Mouse (Mus musculus) hindbrain, postnatal 0 days (tissue): ENCODE data around the gene Rtl1. TPM values are rescaled to one million over a fixed set of nuclear protein-coding genes. Genes with fewer than 3 reads are reported as not detected.

Source experiments
- ATAC-seq: fragments of 200-750 bp; cut with Nextera tagmentation; 2 replicates; pipeline ENCODE4 v1.8.0; 2017; ENCODE audit warnings: mild to moderate bottlenecking, moderate TSS enrichment, moderate library complexity
- DNase-seq: peaks from one replicate; pipeline ENCODE4 v3.0.0-alpha.2; 2015; ENCODE audit warnings: low spot score
- H3K27ac ChIP-seq: fragments of 300-500 bp; sonication (generic); 2 replicates; pipeline ENCODE4 v1.5.1; 2014; ENCODE audit warnings: mild to moderate bottlenecking
- H3K27me3 ChIP-seq: fragments of 300-500 bp; sonication (generic); 2 replicates; pipeline ENCODE4 v1.6.1; 2014; ENCODE audit warnings: low read length, mixed read lengths; ENCODE audit not compliant: insufficient read depth
- H3K36me3 ChIP-seq: fragments of 300-500 bp; sonication (generic); 2 replicates; pipeline ENCODE4 v1.6.1; 2014; ENCODE audit warnings: low read length, mixed read lengths; ENCODE audit not compliant: insufficient read depth
- H3K4me1 ChIP-seq: fragments of 300-500 bp; sonication (generic); 2 replicates; pipeline ENCODE4 v1.6.1; 2014; ENCODE audit warnings: antibody characterized with exemption, low read length, mixed read lengths; ENCODE audit not compliant: insufficient read depth
- H3K4me2 ChIP-seq: fragments of 300-500 bp; sonication (generic); 2 replicates; pipeline ENCODE4 v1.6.1; 2014; ENCODE audit warnings: low read depth, mild to moderate bottlenecking, low read length, moderate library complexity, mixed read lengths
- H3K4me3 ChIP-seq: fragments of 300-500 bp; sonication (generic); 2 replicates; pipeline ENCODE4 v1.5.1; 2014; ENCODE audit warnings: low read length
- H3K9ac ChIP-seq: fragments of 300-500 bp; sonication (generic); replicated peaks from 2 replicates; pipeline ENCODE4 v1.6.1; 2014; ENCODE audit warnings: mild to moderate bottlenecking, low read length, moderate library complexity, mixed read lengths
- H3K9me3 ChIP-seq: fragments of 300-500 bp; sonication (generic); 2 replicates; pipeline ENCODE4 v1.6.1; 2016; ENCODE audit warnings: low read length, mixed read lengths
- CTCF ChIP-seq: IDR thresholded peaks from 2 replicates; pipeline ENCODE4 v1.5.1; 2016; ENCODE audit warnings: antibody characterized with exemption, control low read depth, low read depth
- WGBS: fragments of 180-500 bp; shearing (Covaris S2); extraction: QIAGEN DNeasy Blood & Tissue Kit; methylation state at CpG from one replicate; pipeline ENCODE4 v1.1.7; 2014; 5-methylcytosine and 5-hydroxymethylcytosine counted together
- microRNA counts: library from miRNA; unstranded; fragments of <30 nt; microRNA quantifications from one replicate; lab custom pipeline; 2015
- microRNA-seq, 2 experiments: library from miRNA; unstranded; fragments of <30 nt; microRNA quantifications; one replicate each; pipeline ENCODE4; 2016
- polyA plus RNA-seq: library from polyadenylated mRNA; unstranded; fragments of >200 nt; fragmentation: Nextera tagmentation; extraction: Ambion mirVana; gene quantifications from 2 replicates; pipeline ENCODE4 v1.2.1, GENCODE M21; 2015
- total RNA-seq: library from RNA; depleted of rRNA; stranded (reverse); fragments of >200 nt; gene quantifications from 2 replicates; pipeline ENCODE4 v1.2.3, GENCODE M21; 2014; rRNA removed

Rtl1 gene
- total and polyA plus RNA-seq, 2 experiments from 2014 or later = 0.81 to 1.9 TPM

GRCm38 (mm10) chr12:109543281-109543923 lies 56.7 kb downstream of the Rtl1 start:
- Histone ChIP-seq H3K4me3 (peak overlapping the region; percentile 19), H3K9me3 (peaks cover 2% of the 10 kb centered on the region; the same call in 1 of the 2 replicates), H3K27me3 (no peaks in the 10 kb centered on the region), H3K4me2 (0 out of 2 replicates have a peak overlapping the region, but pooled peaks have one; percentile 5), H3K9ac (no peak overlapping the region), H3K27ac (no peak overlapping the region), H3K36me3 (peaks cover 4% of the 10 kb centered on the region; the same call in 1 of the 2 replicates), H3K4me1 (no peaks in the 10 kb centered on the region)
- WGBS = 75% methylated on average over 4 of the region's 4 CpGs
- TF ChIP-seq CTCF = no peak
- DNase-seq (no peak), ATAC-seq (peak; percentile 1; the same call in 1 of the 2 replicates)

- peak overlapping the region; percentile 47 for H3K4me3 ChIP-seq
- DNase-seq = peak; percentile 91
- H3K27ac ChIP-seq = peak overlapping the region; percentile 87
- H3K27me3 ChIP-seq = no peaks in the 10 kb centered on the region
- H3K9ac ChIP-seq = peak overlapping the region; percentile 73
- WGBS = 42% methylated on average over 13 of the region's 17 CpGs
- TF ChIP-seq CTCF = peak; percentile 80
- peak overlapping the region; percentile 37; the same call in 1 of the 2 replicates for H3K4me2 ChIP-seq
- H3K9me3 ChIP-seq = peaks cover 6% of the 10 kb centered on the region; the same call in 1 of the 2 replicates
- peaks cover 3% of the 10 kb centered on the region; the same call in 1 of the 2 replicates for H3K36me3 ChIP-seq
- ATAC-seq = peak; percentile 84
- H3K4me1 ChIP-seq = no peaks in the 10 kb centered on the region
Measured at GRCm38 (mm10) chr12:109542635-109543249, 57.4 kb downstream of the Rtl1 start.

GRCm38 (mm10) chr12:109542011-109542410 lies 58.1 kb downstream of the Rtl1 start:
- peak; percentile 68 for TF ChIP-seq CTCF
- H3K4me3 ChIP-seq = peak overlapping the region; percentile 47
- 45% methylated on average over 14 of the region's 14 CpGs for WGBS
- H3K4me2 ChIP-seq = peak overlapping the region; percentile 37
- peak; percentile 69 for DNase-seq
- peak overlapping the region; percentile 73 for H3K9ac ChIP-seq
- ATAC-seq = no peak
- no peaks in the 10 kb centered on the region for H3K36me3 ChIP-seq
- H3K27me3 ChIP-seq = no peaks in the 10 kb centered on the region
- H3K27ac ChIP-seq = peak overlapping the region; percentile 87
- no peaks in the 10 kb centered on the region for H3K4me1 ChIP-seq
- H3K9me3 ChIP-seq = peaks cover 6% of the 10 kb centered on the region; the same call in 1 of the 2 replicates

- DNase-seq (no peak), ATAC-seq (no peak)
- Histone ChIP-seq H3K36me3 (no peaks in the 10 kb centered on the region), H3K4me3 (peak overlapping the region; percentile 47), H3K4me2 (peak overlapping the region; percentile 37), H3K27me3 (no peaks in the 10 kb centered on the region), H3K9ac (peak overlapping the region; percentile 73), H3K27ac (peak overlapping the region; percentile 87), H3K4me1 (no peaks in the 10 kb centered on the region), H3K9me3 (peaks cover 6% of the 10 kb centered on the region; the same call in 1 of the 2 replicates)
- TF ChIP-seq CTCF = no peak
- WGBS = 39% methylated on average over 16 of the region's 16 CpGs
Measured at GRCm38 (mm10) chr12:109541540-109541899, 58.6 kb downstream of the Rtl1 start.

- WGBS = 47% methylated on average over 30 of the region's 30 CpGs
- Histone ChIP-seq H3K36me3 (no peaks in the 10 kb centered on the region), H3K4me3 (peak overlapping the region; percentile 47), H3K4me2 (peak overlapping the region; percentile 37), H3K27me3 (no peaks in the 10 kb centered on the region), H3K9ac (peak overlapping the region; percentile 73), H3K27ac (peak overlapping the region; percentile 87), H3K9me3 (peaks cover 6% of the 10 kb centered on the region; the same call in 1 of the 2 replicates), H3K4me1 (no peaks in the 10 kb centered on the region)
- no peak for TF ChIP-seq CTCF
- peak; percentile 42; the same call in 1 of the 2 replicates for ATAC-seq
- peak; percentile 89 for DNase-seq
Measured at GRCm38 (mm10) chr12:109540739-109541539, 59.2 kb downstream of the Rtl1 start.

GRCm38 (mm10) chr12:109539950-109540349 lies 60.2 kb downstream of the Rtl1 start:
- Histone ChIP-seq H3K4me2 (peak overlapping the region; percentile 37), H3K4me3 (peak overlapping the region; percentile 47), H3K27me3 (no peaks in the 10 kb centered on the region), H3K4me1 (no peaks in the 10 kb centered on the region), H3K9me3 (peaks cover 6% of the 10 kb centered on the region; the same call in 1 of the 2 replicates), H3K27ac (peak overlapping the region; percentile 74), H3K9ac (peak overlapping the region; percentile 31), H3K36me3 (no peaks in the 10 kb centered on the region)
- no peak for TF ChIP-seq CTCF
- ATAC-seq (no peak), DNase-seq (peak; percentile 56)
- 53% methylated on average over 13 of the region's 13 CpGs for WGBS

MicroRNAs encoded within 50 kb of the gene (microRNA counts, 519-probe panel; counts per million panel counts)
- not detected for microRNA mmu-miR-1188 (lab: Ali Mortazavi, UCI)
- microRNA mmu-miR-127 (lab: Ali Mortazavi, UCI) = 4,045 counts per million, percentile 72 among the panel's probes with 10 or more counts
- microRNA mmu-miR-136 (lab: Ali Mortazavi, UCI) = 5,629 counts per million, percentile 92 among the panel's probes with 10 or more counts
- not detected for microRNA mmu-miR-1906 (lab: Ali Mortazavi, UCI)
- 2,335 counts per million, percentile 33 among the panel's probes with 10 or more counts for microRNA mmu-miR-337-3p (lab: Ali Mortazavi, UCI)
- not detected for microRNA mmu-miR-337-5p (lab: Ali Mortazavi, UCI)
- microRNA mmu-miR-341 (lab: Ali Mortazavi, UCI) = not detected
- microRNA mmu-miR-370 (lab: Ali Mortazavi, UCI) = 3,051 counts per million, percentile 48 among the panel's probes with 10 or more counts
- 3,872 counts per million, percentile 68 among the panel's probes with 10 or more counts for microRNA mmu-miR-431 (lab: Ali Mortazavi, UCI)
- not detected for microRNA mmu-miR-432 (lab: Ali Mortazavi, UCI)
- 5,028 counts per million, percentile 85 among the panel's probes with 10 or more counts for microRNA mmu-miR-433 (lab: Ali Mortazavi, UCI)
- 5,675 counts per million, percentile 92 among the panel's probes with 10 or more counts for microRNA mmu-miR-434-3p (lab: Ali Mortazavi, UCI)
- microRNA mmu-miR-434-5p (lab: Ali Mortazavi, UCI) = 4,473 counts per million, percentile 78 among the panel's probes with 10 or more counts
- microRNA mmu-miR-493 (lab: Ali Mortazavi, UCI) = not detected
- 948 counts per million, percentile 11 among the panel's probes with 10 or more counts for microRNA mmu-miR-540-3p (lab: Ali Mortazavi, UCI)
- microRNA mmu-miR-540-5p (lab: Ali Mortazavi, UCI) = not detected
- microRNA mmu-miR-665 (lab: Ali Mortazavi, UCI) = not detected
- not detected for microRNA mmu-miR-673-3p (lab: Ali Mortazavi, UCI)
- microRNA mmu-miR-673-5p (lab: Ali Mortazavi, UCI) = 948 counts per million, percentile 11 among the panel's probes with 10 or more counts
- 3,652 counts per million, percentile 63 among the panel's probes with 10 or more counts for microRNA mmu-miR-770-3p (lab: Ali Mortazavi, UCI)
- not detected for microRNA mmu-miR-770-5p (lab: Ali Mortazavi, UCI)

Small RNA genes lying within 50 kb of the gene (microRNA-seq; reads per million reads assigned to microRNA genes)
- gene Gm23912 (0 reads per million in 2 experiments), gene Mir1188 (24.7 to 41.1 reads per million in 2 experiments), gene Mir127 (9,032 to 14,839 reads per million in 2 experiments), gene Mir136 (0 reads per million in 2 experiments), gene Mir1906-1 (0.35 to 0.36 reads per million in 2 experiments), gene Mir3070a (9.7 to 10.4 reads per million in 2 experiments), gene Mir3070b (0.88 to 2.5 reads per million in 2 experiments), gene Mir3071 (0 reads per million in 2 experiments), gene Mir337 (0 reads per million in 2 experiments), gene Mir341 (1,585 to 2,245 reads per million in 2 experiments), gene Mir3544 (0 reads per million in 2 experiments), gene Mir370 (1,908 to 1,971 reads per million in 2 experiments), gene Mir431 (3,061 to 4,089 reads per million in 2 experiments), gene Mir432 (0 reads per million in 2 experiments), gene Mir433 (3,543 to 4,397 reads per million in 2 experiments), gene Mir434 (5,140 to 9,815 reads per million in 2 experiments), gene Mir493 (32.2 to 39.7 reads per million in 2 experiments), gene Mir540 (347 to 444 reads per million in 2 experiments), gene Mir665 (382 to 403 reads per million in 2 experiments), gene Mir673 (82.0 to 84.8 reads per million in 2 experiments), gene Mir770 (2,705 to 2,870 reads per million in 2 experiments)

Other genes starting within 250 kb of the Rtl1 start
- gene Dlk1, start 147.5 kb downstream of the Rtl1 start, total RNA-seq = 28.8 and 47.7 TPM in 2 replicates
- gene Dlk1, start 147.5 kb downstream of the Rtl1 start, polyA plus RNA-seq = 33.0 and 34.6 TPM in 2 replicates